Mouse (Mus musculus) heart, embryonic 16.5 days (tissue): Measurements from ENCODE around the gene Tcf7. TPM values are rescaled to one million over a fixed set of nuclear protein-coding genes. Genes with fewer than 3 reads are reported as not detected.

Experiments
- ATAC-seq: fragments of 200-750 bp; cut with Nextera tagmentation; replicated peaks from 2 replicates; pipeline ENCODE4 v1.8.0; 2017; ENCODE audit warnings: moderate number of reproducible peaks; ENCODE audit not compliant: insufficient read depth, low FRiP score; ENCODE audit errors: extremely low read depth
- H3K27ac ChIP-seq: fragments of 300-500 bp; sonication (generic); 2 replicates; pipeline ENCODE4 v1.5.1; 2014; ENCODE audit warnings: mild to moderate bottlenecking, low read length, control low read depth, moderate library complexity
- H3K27me3 ChIP-seq: fragments of 300-500 bp; sonication (generic); 2 replicates; pipeline ENCODE4 v1.6.1; 2014; ENCODE audit warnings: low read length, mixed read lengths; ENCODE audit not compliant: control insufficient read depth, insufficient read depth
- H3K36me3 ChIP-seq: fragments of 300-500 bp; sonication (generic); 2 replicates; pipeline ENCODE4 v1.6.1; 2014; ENCODE audit not compliant: control insufficient read depth, insufficient read depth
- H3K4me1 ChIP-seq: fragments of 300-500 bp; sonication (generic); 2 replicates; pipeline ENCODE4 v1.6.1; 2014; ENCODE audit warnings: low read length, mixed read lengths; ENCODE audit not compliant: control insufficient read depth, insufficient read depth
- H3K4me2 ChIP-seq: fragments of 300-500 bp; sonication (generic); 2 replicates; pipeline ENCODE4 v1.6.1; 2014; ENCODE audit warnings: low read depth, mild to moderate bottlenecking, control low read depth, low read length
- H3K4me3 ChIP-seq: fragments of 300-500 bp; sonication (generic); 2 replicates; pipeline ENCODE4 v1.5.1; 2014; ENCODE audit warnings: mild to moderate bottlenecking, control low read depth, low read length
- H3K9ac ChIP-seq: fragments of 300-500 bp; sonication (generic); 2 replicates; pipeline ENCODE4 v1.6.1; 2014; ENCODE audit warnings: low read length, control low read depth
- H3K9me3 ChIP-seq: fragments of 300-500 bp; sonication (generic); replicated peaks from 2 replicates; pipeline ENCODE4 v1.6.1; 2016; ENCODE audit warnings: low read length; ENCODE audit not compliant: control insufficient read depth
- WGBS: fragments of 180-500 bp; shearing (Covaris S2); extraction: QIAGEN DNeasy Blood & Tissue Kit; methylation state at CpG from one replicate; pipeline ENCODE4 v1.1.7; 2014; 5-methylcytosine and 5-hydroxymethylcytosine counted together
- polyA plus RNA-seq: library from polyadenylated mRNA; unstranded; fragments of >200 nt; fragmentation: Nextera tagmentation; extraction: Ambion mirVana; gene quantifications from 2 replicates; pipeline ENCODE4 v1.2.1, GENCODE M21; 2015

Gene Tcf7
- polyA plus RNA-seq, 1 experiment from 2014 or later = 65.0 TPM

DNA sequence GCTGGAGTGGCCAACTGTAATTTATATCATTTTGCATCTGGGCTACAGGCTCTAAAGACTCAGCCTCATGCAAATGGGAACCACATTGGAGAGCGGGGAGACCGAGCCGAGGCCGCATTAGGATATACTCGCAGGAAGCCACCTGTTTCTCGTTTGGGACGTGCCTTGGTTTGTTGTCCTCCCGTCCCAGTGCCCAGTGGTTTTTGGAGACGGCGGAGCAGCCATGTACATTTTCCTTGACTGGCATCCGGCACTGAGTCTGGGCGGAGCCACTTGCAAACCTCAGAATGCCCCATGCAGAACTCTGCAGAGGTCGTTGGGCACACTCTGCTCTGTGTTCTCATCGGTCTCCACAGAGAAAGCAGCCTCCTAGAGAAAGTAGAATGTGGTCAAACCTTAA lies 27.9 kb upstream of the Tcf7 start:
- WGBS = 70% methylated on average over 14 of the region's 14 CpGs
- H3K4me1 ChIP-seq = 0 out of 2 replicates have a peak, but pooled peaks cover 4% of the 10 kb centered on the region
- H3K36me3 ChIP-seq = no peaks in the 10 kb centered on the region
- ATAC-seq = no peak
- no peaks in the 10 kb centered on the region for H3K27me3 ChIP-seq
- no peak overlapping the region for H3K4me3 ChIP-seq
- H3K4me2 ChIP-seq = no peak overlapping the region
- H3K27ac ChIP-seq = peak overlapping the region; percentile 14; the same call in 1 of the 2 replicates
- no peaks in the 10 kb centered on the region for H3K9me3 ChIP-seq
- no peak overlapping the region for H3K9ac ChIP-seq

DNA sequence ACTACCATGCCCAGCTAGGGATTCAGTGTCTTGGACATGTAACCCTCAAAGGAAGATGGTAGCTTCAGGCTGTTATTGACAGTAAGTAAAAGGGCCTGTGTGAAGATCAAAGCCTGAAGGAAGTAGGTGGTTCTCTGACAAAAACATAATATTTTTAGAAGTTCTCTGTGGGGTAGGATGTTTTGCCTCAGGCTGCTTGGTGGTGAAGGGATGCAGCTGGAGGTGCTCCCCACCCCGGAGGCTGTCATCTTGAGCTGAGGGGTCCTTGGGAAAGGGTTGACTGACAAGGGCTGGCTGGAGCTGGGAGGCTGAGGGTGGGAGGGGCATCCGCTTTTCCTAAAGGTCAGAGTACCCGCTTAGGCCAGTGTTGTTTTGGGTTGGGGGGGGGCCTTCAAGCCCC lies 26.7 kb upstream of the Tcf7 start:
- Histone ChIP-seq H3K4me2 (no peak overlapping the region), H3K4me1 (0 out of 2 replicates have a peak, but pooled peaks cover 4% of the 10 kb centered on the region), H3K9me3 (no peaks in the 10 kb centered on the region), H3K27me3 (no peaks in the 10 kb centered on the region), H3K4me3 (no peak overlapping the region), H3K36me3 (no peaks in the 10 kb centered on the region), H3K27ac (no peak overlapping the region), H3K9ac (no peak overlapping the region)
- WGBS = 48% methylated on average over 3 of the region's 3 CpGs
- no peak for ATAC-seq

DNA sequence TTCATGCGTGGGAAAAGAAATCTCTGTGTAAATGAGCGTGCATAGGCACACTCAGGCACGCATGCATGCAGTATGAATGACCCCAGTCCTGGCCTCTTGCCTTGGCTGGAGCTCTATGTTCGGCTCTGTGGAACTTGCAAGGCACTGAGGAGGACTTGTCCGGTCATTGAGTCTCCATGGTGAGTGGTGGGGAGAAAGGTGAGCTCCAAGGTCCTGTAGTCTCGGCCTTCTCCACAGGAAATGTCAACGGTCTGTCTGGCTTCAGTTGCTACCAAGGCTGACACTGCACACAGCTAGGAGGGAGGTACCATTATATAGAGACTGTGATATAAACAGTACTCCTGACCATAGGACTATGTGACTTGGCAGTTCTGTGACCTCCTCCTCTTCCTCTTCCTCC lies 23.6 kb upstream of the Tcf7 start:
- 70% methylated on average over 7 of the region's 7 CpGs for WGBS
- no peak for ATAC-seq
- no peaks in the 10 kb centered on the region for H3K36me3 ChIP-seq

DNA sequence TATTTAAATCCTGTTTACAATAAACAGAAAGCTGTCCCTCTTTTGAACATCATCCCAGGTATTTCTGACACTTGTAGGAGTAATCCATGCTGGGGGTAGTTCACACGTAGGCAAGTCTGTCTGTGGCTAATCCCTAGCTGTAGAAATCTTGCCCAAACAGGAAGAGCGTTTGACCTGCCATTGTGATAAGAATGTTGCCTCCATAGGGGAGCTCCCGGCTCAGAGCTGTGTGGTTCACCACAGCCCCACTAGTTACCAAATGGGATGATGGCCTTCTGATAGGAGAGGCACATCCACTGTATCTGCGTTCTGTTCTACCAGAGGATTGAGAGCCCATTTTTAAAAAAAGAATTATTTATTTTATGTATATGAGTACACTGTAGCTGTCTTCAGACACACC lies 22.5 kb upstream of the Tcf7 start:
- Histone ChIP-seq H3K27ac (no peak overlapping the region), H3K9me3 (no peaks in the 10 kb centered on the region), H3K9ac (no peak overlapping the region), H3K4me3 (no peak overlapping the region), H3K36me3 (no peaks in the 10 kb centered on the region), H3K27me3 (no peaks in the 10 kb centered on the region), H3K4me2 (no peak overlapping the region), H3K4me1 (no peaks in the 10 kb centered on the region)
- ATAC-seq = no peak
- WGBS = 40% methylated on average over 4 of the region's 4 CpGs

More for the DNA sequence above, 23.6 kb upstream of the Tcf7 start:
- no peaks in the 10 kb centered on the region for H3K9me3 ChIP-seq
- H3K27ac ChIP-seq = no peak overlapping the region
- no peak overlapping the region for H3K4me3 ChIP-seq
- H3K27me3 ChIP-seq = no peaks in the 10 kb centered on the region
- H3K4me2 ChIP-seq = no peak overlapping the region
- H3K9ac ChIP-seq = no peak overlapping the region
- no peaks in the 10 kb centered on the region for H3K4me1 ChIP-seq

DNA sequence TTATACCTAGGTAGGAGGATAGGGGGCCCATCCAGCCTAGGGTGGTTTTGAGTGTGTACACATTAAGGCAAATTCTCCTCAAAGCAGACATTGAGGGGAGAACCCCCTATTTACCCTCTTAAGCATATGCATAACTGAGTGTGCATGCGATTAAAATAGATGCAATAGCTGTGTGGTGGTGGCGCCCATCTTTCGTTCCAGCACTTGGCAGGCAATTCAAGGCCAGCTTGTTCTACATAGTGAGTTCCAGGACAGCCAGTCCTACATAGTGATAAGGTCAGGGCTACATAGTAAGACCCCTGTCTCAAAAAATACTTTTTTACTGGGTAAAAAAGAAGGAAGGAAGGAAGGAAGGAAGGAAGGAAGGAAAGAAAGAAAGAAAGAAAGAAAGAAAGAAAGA lies 19.9 kb upstream of the Tcf7 start:
- no peak overlapping the region for H3K4me2 ChIP-seq
- H3K36me3 ChIP-seq = no peaks in the 10 kb centered on the region
- no peak overlapping the region for H3K9ac ChIP-seq
- H3K27me3 ChIP-seq = no peaks in the 10 kb centered on the region
- no peak overlapping the region for H3K4me3 ChIP-seq
- no peaks in the 10 kb centered on the region for H3K9me3 ChIP-seq
- 72% methylated on average over 3 of the region's 3 CpGs for WGBS
- H3K4me1 ChIP-seq = no peaks in the 10 kb centered on the region
- ATAC-seq = no peak
- H3K27ac ChIP-seq = no peak overlapping the region

DNA sequence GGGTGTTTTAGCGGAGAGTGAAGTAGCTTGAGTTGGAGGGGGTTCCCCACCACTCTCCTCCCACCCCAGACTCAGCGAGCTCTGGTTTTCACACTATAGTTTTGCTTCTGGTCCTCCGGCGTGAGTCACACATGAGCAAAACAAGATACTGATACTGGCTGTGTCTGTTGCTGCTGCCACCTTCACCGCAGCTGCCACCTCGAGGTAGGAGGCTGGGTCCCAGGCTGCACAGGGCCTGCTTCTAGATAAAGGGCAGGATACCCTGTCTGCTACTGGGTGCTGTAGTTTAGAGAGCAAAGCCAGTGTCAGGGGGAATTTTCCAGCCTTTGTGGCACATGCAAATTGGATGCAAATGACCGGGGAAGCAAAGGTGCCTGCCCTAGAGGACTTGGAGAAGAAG lies 16.9 kb upstream of the Tcf7 start:
- Histone ChIP-seq H3K9ac (no peak overlapping the region), H3K4me1 (no peaks in the 10 kb centered on the region), H3K27ac (peak overlapping the region; percentile 37; the same call in 1 of the 2 replicates), H3K9me3 (no peaks in the 10 kb centered on the region), H3K27me3 (no peaks in the 10 kb centered on the region), H3K4me3 (no peak overlapping the region), H3K36me3 (no peaks in the 10 kb centered on the region), H3K4me2 (no peak overlapping the region)
- WGBS = 52% methylated on average over 7 of the region's 7 CpGs
- peak; percentile 52; the same call in 1 of the 2 replicates for ATAC-seq

DNA sequence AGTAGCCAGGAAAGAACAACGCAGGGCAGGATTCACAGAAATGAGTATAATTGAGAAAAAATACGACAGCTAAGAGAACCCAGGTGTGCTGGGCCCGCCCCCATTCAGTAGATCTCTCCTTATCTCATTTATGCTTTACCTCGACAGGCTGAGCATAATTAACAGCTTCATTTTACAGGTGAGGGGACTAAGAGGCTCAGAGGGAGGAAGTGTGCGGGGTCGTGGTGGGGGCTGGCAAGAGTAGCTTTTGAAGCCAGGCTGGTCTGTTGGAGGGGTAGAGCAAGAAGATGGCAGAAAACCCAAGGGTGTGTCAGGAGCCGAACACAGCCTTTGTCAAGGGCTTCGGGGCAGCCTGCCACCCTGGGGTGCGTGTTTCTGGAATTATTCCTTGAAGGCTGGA lies 16.1 kb upstream of the Tcf7 start:
- Histone ChIP-seq H3K9me3 (no peaks in the 10 kb centered on the region), H3K4me1 (no peaks in the 10 kb centered on the region), H3K27ac (no peak overlapping the region; the same call in 1 of the 2 replicates), H3K4me3 (no peak overlapping the region), H3K4me2 (no peak overlapping the region), H3K27me3 (no peaks in the 10 kb centered on the region), H3K9ac (no peak overlapping the region), H3K36me3 (no peaks in the 10 kb centered on the region)
- no peak for ATAC-seq
- 82% methylated on average over 9 of the region's 9 CpGs for WGBS

DNA sequence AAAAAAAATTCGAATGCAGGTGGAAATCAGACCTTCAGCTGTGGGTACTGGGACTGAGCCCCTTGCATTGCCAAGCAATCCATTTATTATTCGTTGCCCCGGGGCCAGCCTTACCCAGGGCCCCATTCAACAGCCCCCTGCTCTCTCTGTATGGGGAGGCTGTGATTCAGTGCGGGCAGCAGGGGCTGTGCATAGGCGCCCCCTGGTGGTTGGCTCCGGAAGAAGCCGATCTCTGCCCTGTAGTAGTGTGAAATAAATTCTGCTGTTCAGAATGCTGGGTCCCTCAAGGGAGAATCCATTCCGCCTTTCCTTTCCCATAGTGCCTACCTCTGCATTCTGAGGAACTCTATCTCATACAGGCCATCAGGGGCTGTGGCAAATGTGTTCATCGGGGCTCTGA lies 14.5 kb upstream of the Tcf7 start:
- H3K9ac ChIP-seq = no peak overlapping the region
- H3K4me1 ChIP-seq = no peaks in the 10 kb centered on the region
- WGBS = 11% methylated on average over 9 of the region's 9 CpGs
- no peak overlapping the region for H3K4me2 ChIP-seq
- ATAC-seq = 0 out of 2 replicates have a peak, but pooled peaks have one; percentile 49
- H3K27ac ChIP-seq = no peak overlapping the region
- no peak overlapping the region for H3K4me3 ChIP-seq
- no peaks in the 10 kb centered on the region for H3K36me3 ChIP-seq
- H3K27me3 ChIP-seq = no peaks in the 10 kb centered on the region
- H3K9me3 ChIP-seq = no peaks in the 10 kb centered on the region

DNA sequence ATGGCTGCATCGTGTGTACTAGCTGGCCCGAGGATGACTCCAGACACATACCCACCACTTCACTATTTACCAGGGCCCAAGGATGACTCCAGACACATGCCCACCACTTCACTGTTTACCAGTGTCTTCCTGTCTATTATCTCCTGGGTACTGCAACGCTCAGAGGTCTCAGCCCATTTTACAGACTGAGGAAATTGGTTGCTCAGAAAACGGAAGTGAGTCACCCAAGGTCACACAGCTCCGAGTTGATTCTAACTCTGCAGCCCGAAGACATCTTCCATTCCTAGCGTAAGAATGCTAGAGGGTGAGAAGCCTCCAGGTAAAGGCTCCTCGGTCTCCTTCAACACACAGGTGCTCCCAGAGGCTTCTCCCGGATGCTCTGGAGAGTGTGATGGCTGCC lies 11.3 kb upstream of the Tcf7 start:
- ATAC-seq = no peak
- 75% methylated on average over 9 of the region's 9 CpGs for WGBS

More for the DNA sequence above, 11.3 kb upstream of the Tcf7 start:
- no peak overlapping the region for H3K27ac ChIP-seq
- no peak overlapping the region for H3K4me3 ChIP-seq
- H3K36me3 ChIP-seq = no peaks in the 10 kb centered on the region
- H3K4me1 ChIP-seq = no peaks in the 10 kb centered on the region
- H3K4me2 ChIP-seq = no peak overlapping the region
- H3K9ac ChIP-seq = no peak overlapping the region
- no peaks in the 10 kb centered on the region for H3K9me3 ChIP-seq
- no peaks in the 10 kb centered on the region for H3K27me3 ChIP-seq
